Mouse (Mus musculus): ENCODE results near the gene Atp5f1. TPM values are rescaled to one million over a fixed set of nuclear protein-coding genes. Genes with fewer than 3 reads are reported as not detected.
"Not testable (repeated sequence)": the region's sequence is repeated elsewhere in the genome, so short reads cannot be mapped to it uniquely, and the experiment has no call there.

Atp5f1 gene
- total RNA-seq, 1 experiment: 300 TPM

GRCm38 (mm10) chr3:105921959-105922358 is 37.9 kb downstream of the Atp5f1 start:
- no peak for DNase-seq (ENCODE audit: low read depth, low spot score)
- TF ChIP-seq MAFK (IDR thresholded peaks at IDR 0.05; ENCODE audit: insufficient read depth, low read depth, low read length) (no peak), HCFC1 (IDR thresholded peaks at IDR 0.05; ENCODE audit: borderline replicate concordance, insufficient read depth, low read length) (no peak), CHD2 (IDR thresholded peaks at IDR 0.05; ENCODE audit: low read depth, low read length) (no peak), ZNF384 (IDR thresholded peaks at IDR 0.05; ENCODE audit: low read depth, low read length) (no peak), ZC3H11A (IDR thresholded peaks at IDR 0.05; ENCODE audit: borderline replicate concordance, low read depth, low read length) (no peak)
- in situ Hi-C loops (cut with MboI; ENCODE audit: low sequenced_read_pairs in 2 of 2, unreplicated experiment in 2 of 2): no loop called here
- no peaks in the 10 kb centered on the region for H3K9me3 ChIP-seq (ENCODE audit: control insufficient read depth, insufficient read depth, low read depth, low read length)
- no peak overlapping the region for H3K27ac ChIP-seq (ENCODE audit: insufficient read depth, low read depth, low read length, poor library complexity, severe bottlenecking)
- H3K4me1 ChIP-seq (ENCODE audit: control insufficient read depth in 2 of 2, insufficient read depth in 2 of 2, low read length in 2 of 2, poor library complexity in 1 of 2): no peaks in the 10 kb centered on the region
- H3K9ac ChIP-seq (ENCODE audit: insufficient read depth, low read depth, low read length, poor library complexity, severe bottlenecking): no peak overlapping the region
- no peaks in the 10 kb centered on the region for H3K36me3 ChIP-seq (ENCODE audit: control insufficient read depth, insufficient read depth, low read length, poor library complexity, severe bottlenecking)
- no peak overlapping the region for H3K4me3 ChIP-seq (ENCODE audit: insufficient read depth in 1 of 2, low read depth in 1 of 2, low read length in 2 of 2, poor library complexity in 1 of 2, severe bottlenecking in 1 of 2)

- H3K4me1 ChIP-seq (ENCODE audit: control insufficient read depth in 2 of 2, insufficient read depth in 2 of 2, low read length in 2 of 2, poor library complexity in 1 of 2); H3K9ac ChIP-seq (ENCODE audit: insufficient read depth, low read depth, low read length, poor library complexity, severe bottlenecking); H3K4me3 ChIP-seq (ENCODE audit: insufficient read depth in 1 of 2, low read depth in 1 of 2, low read length in 2 of 2, poor library complexity in 1 of 2, severe bottlenecking in 1 of 2); H3K9me3 ChIP-seq (ENCODE audit: control insufficient read depth, insufficient read depth, low read depth, low read length); in situ Hi-C loops (cut with MboI; ENCODE audit: low sequenced_read_pairs in 2 of 2, unreplicated experiment in 2 of 2); H3K27ac ChIP-seq (ENCODE audit: insufficient read depth, low read depth, low read length, poor library complexity, severe bottlenecking); DNase-seq (ENCODE audit: low read depth, low spot score); H3K36me3 ChIP-seq (ENCODE audit: control insufficient read depth, insufficient read depth, low read length, poor library complexity, severe bottlenecking): not testable (repeated sequence)
Measured at GRCm38 (mm10) chr3:105920743-105921142, 39.2 kb downstream of the Atp5f1 start.

GRCm38 (mm10) chr3:105918355-105918745 is 41.5 kb downstream of the Atp5f1 start:
- no peaks in the 10 kb centered on the region for H3K36me3 ChIP-seq (ENCODE audit: control insufficient read depth, insufficient read depth, low read length, poor library complexity, severe bottlenecking)
- H3K4me1 ChIP-seq (ENCODE audit: control insufficient read depth in 2 of 2, insufficient read depth in 2 of 2, low read length in 2 of 2, poor library complexity in 1 of 2): no peaks in the 10 kb centered on the region
- DNase-seq (ENCODE audit: low read depth, low spot score): no peak
- no peaks in the 10 kb centered on the region for H3K9me3 ChIP-seq (ENCODE audit: control insufficient read depth, insufficient read depth, low read depth, low read length)
- no peak overlapping the region for H3K9ac ChIP-seq (ENCODE audit: insufficient read depth, low read depth, low read length, poor library complexity, severe bottlenecking)
- H3K27ac ChIP-seq (ENCODE audit: insufficient read depth, low read depth, low read length, poor library complexity, severe bottlenecking): no peak overlapping the region
- no peak overlapping the region for H3K4me3 ChIP-seq (ENCODE audit: insufficient read depth in 1 of 2, low read depth in 1 of 2, low read length in 2 of 2, poor library complexity in 1 of 2, severe bottlenecking in 1 of 2)
- in situ Hi-C loops (cut with MboI; ENCODE audit: low sequenced_read_pairs in 2 of 2, unreplicated experiment in 2 of 2): no loop called here
- TF ChIP-seq ZNF384 (IDR thresholded peaks at IDR 0.05; ENCODE audit: low read depth, low read length) (no peak), CHD2 (IDR thresholded peaks at IDR 0.05; ENCODE audit: low read depth, low read length) (no peak), MAFK (IDR thresholded peaks at IDR 0.05; ENCODE audit: insufficient read depth, low read depth, low read length) (no peak), ZC3H11A (IDR thresholded peaks at IDR 0.05; ENCODE audit: borderline replicate concordance, low read depth, low read length) (no peak), HCFC1 (IDR thresholded peaks at IDR 0.05; ENCODE audit: borderline replicate concordance, insufficient read depth, low read length) (no peak)

DNA sequence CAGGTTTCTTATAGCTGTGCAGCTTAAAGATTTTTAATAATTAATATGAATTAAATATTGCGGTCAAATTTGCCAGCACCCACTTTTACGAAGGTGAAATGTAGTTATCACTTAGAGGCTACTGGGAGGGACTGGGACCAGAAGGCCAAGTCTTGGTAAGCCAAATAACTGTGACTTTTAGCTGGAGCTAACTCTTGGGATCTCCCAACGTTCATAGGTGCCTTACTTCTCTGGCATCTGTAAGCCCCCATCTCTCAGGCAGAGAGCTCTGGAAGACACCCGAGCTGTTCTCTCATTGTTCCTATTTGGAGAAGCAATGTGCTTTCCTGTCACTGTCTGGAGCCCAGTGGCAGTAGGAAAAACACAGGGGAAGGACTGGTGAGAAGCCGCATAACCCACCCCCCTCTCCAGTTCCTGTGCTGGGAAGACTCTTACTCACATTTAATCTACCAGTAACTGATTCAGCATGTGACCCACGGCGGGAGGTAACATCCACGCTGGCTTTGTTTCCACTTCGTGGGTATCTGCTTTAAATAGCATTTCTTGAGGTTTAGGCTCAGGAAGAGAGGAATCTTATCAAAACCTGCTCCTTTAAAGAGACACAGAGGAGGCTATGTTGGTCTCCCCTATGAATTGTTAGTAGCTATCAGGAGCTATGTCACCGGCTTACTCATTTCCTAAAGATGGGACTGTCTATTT is 42.1 kb downstream of the Atp5f1 start:
- Histone ChIP-seq H3K9me3 (ENCODE audit: control insufficient read depth, insufficient read depth, low read depth, low read length) (no peaks in the 10 kb centered on the region), H3K9ac (ENCODE audit: insufficient read depth, low read depth, low read length, poor library complexity, severe bottlenecking) (no peak overlapping the region), H3K4me3 (ENCODE audit: insufficient read depth in 1 of 2, low read depth in 1 of 2, low read length in 2 of 2, poor library complexity in 1 of 2, severe bottlenecking in 1 of 2) (no peak overlapping the region), H3K36me3 (ENCODE audit: control insufficient read depth, insufficient read depth, low read length, poor library complexity, severe bottlenecking) (no peaks in the 10 kb centered on the region), H3K4me1 (ENCODE audit: control insufficient read depth in 2 of 2, insufficient read depth in 2 of 2, low read length in 2 of 2, poor library complexity in 1 of 2) (no peaks in the 10 kb centered on the region), H3K27ac (ENCODE audit: insufficient read depth, low read depth, low read length, poor library complexity, severe bottlenecking) (no peak overlapping the region)
- in situ Hi-C loops (cut with MboI; ENCODE audit: low sequenced_read_pairs in 2 of 2, unreplicated experiment in 2 of 2): no loop called here
- TF ChIP-seq MAFK (IDR thresholded peaks at IDR 0.05; ENCODE audit: insufficient read depth, low read depth, low read length) (no peak), HCFC1 (IDR thresholded peaks at IDR 0.05; ENCODE audit: borderline replicate concordance, insufficient read depth, low read length) (no peak), ZC3H11A (IDR thresholded peaks at IDR 0.05; ENCODE audit: borderline replicate concordance, low read depth, low read length) (no peak), CHD2 (IDR thresholded peaks at IDR 0.05; ENCODE audit: low read depth, low read length) (no peak), ZNF384 (IDR thresholded peaks at IDR 0.05; ENCODE audit: low read depth, low read length) (no peak)
- DNase-seq (ENCODE audit: low read depth, low spot score): no peak

DNA sequence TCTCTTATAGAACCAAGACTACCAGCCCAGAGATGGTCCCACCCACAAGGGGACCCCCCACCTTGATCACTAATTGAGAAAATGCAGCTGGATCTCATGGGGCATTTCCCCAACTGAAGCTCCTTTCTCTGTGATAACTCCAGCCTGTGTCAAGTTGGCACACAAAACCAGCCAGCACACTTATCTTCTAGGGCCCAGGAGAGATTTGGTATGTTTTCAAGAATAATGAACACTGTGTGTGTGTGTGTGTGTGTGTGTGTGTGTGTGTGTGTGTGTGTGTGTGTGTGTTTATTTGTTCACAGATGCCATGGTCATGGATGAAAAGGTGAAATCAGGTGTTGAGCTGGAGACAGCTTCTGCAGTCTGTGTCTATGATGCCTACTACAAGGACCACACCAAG is 43.4 kb downstream of the Atp5f1 start:
- DNase-seq (ENCODE audit: low read depth, low spot score); H3K9me3 ChIP-seq (ENCODE audit: control insufficient read depth, insufficient read depth, low read depth, low read length); H3K36me3 ChIP-seq (ENCODE audit: control insufficient read depth, insufficient read depth, low read length, poor library complexity, severe bottlenecking); H3K27ac ChIP-seq (ENCODE audit: insufficient read depth, low read depth, low read length, poor library complexity, severe bottlenecking); H3K4me3 ChIP-seq (ENCODE audit: insufficient read depth in 1 of 2, low read depth in 1 of 2, low read length in 2 of 2, poor library complexity in 1 of 2, severe bottlenecking in 1 of 2); in situ Hi-C loops (cut with MboI; ENCODE audit: low sequenced_read_pairs in 2 of 2, unreplicated experiment in 2 of 2); H3K9ac ChIP-seq (ENCODE audit: insufficient read depth, low read depth, low read length, poor library complexity, severe bottlenecking); H3K4me1 ChIP-seq (ENCODE audit: control insufficient read depth in 2 of 2, insufficient read depth in 2 of 2, low read length in 2 of 2, poor library complexity in 1 of 2): not testable (repeated sequence)
